Mouse (Mus musculus) midbrain, embryonic 15.5 days (tissue): ENCODE measurements around the gene Spint2. TPM values are rescaled to one million over a fixed set of nuclear protein-coding genes. Genes with fewer than 3 reads are reported as not detected.
"Not testable (repeated sequence)": the region's sequence is repeated elsewhere in the genome, so short reads cannot be mapped to it uniquely, and the experiment has no call there.

Experiments
- ATAC-seq: fragments of 200-750 bp; cut with Nextera tagmentation; replicated peaks from 2 replicates; pipeline ENCODE4 v1.8.0; 2017; ENCODE audit warnings: moderate TSS enrichment
- H3K27ac ChIP-seq: fragments of 300-500 bp; sonication (generic); 2 replicates; pipeline ENCODE4 v1.5.1; 2015; ENCODE audit warnings: mild to moderate bottlenecking, inconsistent platforms
- H3K27me3 ChIP-seq: fragments of 300-500 bp; sonication (generic); replicated peaks from 2 replicates; pipeline ENCODE4 v1.6.1; 2015; ENCODE audit warnings: inconsistent platforms
- H3K36me3 ChIP-seq: fragments of 300-500 bp; sonication (generic); replicated peaks from 2 replicates; pipeline ENCODE4 v1.6.1; 2015; ENCODE audit warnings: inconsistent platforms
- H3K4me1 ChIP-seq: fragments of 300-500 bp; sonication (generic); 2 replicates; pipeline ENCODE4 v1.6.1; 2015; ENCODE audit warnings: inconsistent platforms
- H3K4me2 ChIP-seq: fragments of 300-500 bp; sonication (generic); 2 replicates; pipeline ENCODE4 v1.6.1; 2015; ENCODE audit warnings: inconsistent platforms, mild to moderate bottlenecking, moderate library complexity
- H3K4me3 ChIP-seq: fragments of 300-500 bp; sonication (generic); 2 replicates; pipeline ENCODE4 v1.5.1; 2015; ENCODE audit warnings: mild to moderate bottlenecking, inconsistent platforms
- H3K9ac ChIP-seq: fragments of 300-500 bp; sonication (generic); 2 replicates; pipeline ENCODE4 v1.6.1; 2015; ENCODE audit warnings: mild to moderate bottlenecking, inconsistent platforms
- H3K9me3 ChIP-seq: fragments of 300-500 bp; sonication (generic); 2 replicates; pipeline ENCODE4 v1.6.1; 2016; ENCODE audit warnings: inconsistent platforms
- WGBS: fragments of 180-500 bp; shearing (Covaris S2); methylation state at CpG from one replicate; pipeline ENCODE4 v1.1.7; 2015; ENCODE audit warnings: mixed read lengths; 5-methylcytosine and 5-hydroxymethylcytosine counted together
- polyA plus RNA-seq: library from polyadenylated mRNA; unstranded; fragments of >200 nt; fragmentation: Nextera tagmentation; extraction: Ambion mirVana; gene quantifications from 2 replicates; pipeline ENCODE4 v1.2.1, GENCODE M21; 2015

Spint2 gene
- polyA plus RNA-seq, 1 experiment from 2014 or later: 77.3 TPM

- H3K4me3 ChIP-seq: no peak overlapping the region
- H3K4me2 ChIP-seq: peak overlapping the region; percentile 45
- H3K27ac ChIP-seq: no peak overlapping the region
- no peak overlapping the region; the same call in 1 of the 2 replicates for H3K9ac ChIP-seq
- peaks cover 11% of the 10 kb centered on the region; the same call in 1 of the 2 replicates for H3K27me3 ChIP-seq
- H3K36me3 ChIP-seq: no peaks in the 10 kb centered on the region
- ATAC-seq: peak; percentile 49
- no peaks in the 10 kb centered on the region for H3K9me3 ChIP-seq
- 69% methylated on average over 13 of the region's 13 CpGs for WGBS
- H3K4me1 ChIP-seq: peaks cover 12% of the 10 kb centered on the region
Observed at GRCm38 (mm10) chr7:29225520-29225919, 56.2 kb downstream of the Spint2 start.

DNA sequence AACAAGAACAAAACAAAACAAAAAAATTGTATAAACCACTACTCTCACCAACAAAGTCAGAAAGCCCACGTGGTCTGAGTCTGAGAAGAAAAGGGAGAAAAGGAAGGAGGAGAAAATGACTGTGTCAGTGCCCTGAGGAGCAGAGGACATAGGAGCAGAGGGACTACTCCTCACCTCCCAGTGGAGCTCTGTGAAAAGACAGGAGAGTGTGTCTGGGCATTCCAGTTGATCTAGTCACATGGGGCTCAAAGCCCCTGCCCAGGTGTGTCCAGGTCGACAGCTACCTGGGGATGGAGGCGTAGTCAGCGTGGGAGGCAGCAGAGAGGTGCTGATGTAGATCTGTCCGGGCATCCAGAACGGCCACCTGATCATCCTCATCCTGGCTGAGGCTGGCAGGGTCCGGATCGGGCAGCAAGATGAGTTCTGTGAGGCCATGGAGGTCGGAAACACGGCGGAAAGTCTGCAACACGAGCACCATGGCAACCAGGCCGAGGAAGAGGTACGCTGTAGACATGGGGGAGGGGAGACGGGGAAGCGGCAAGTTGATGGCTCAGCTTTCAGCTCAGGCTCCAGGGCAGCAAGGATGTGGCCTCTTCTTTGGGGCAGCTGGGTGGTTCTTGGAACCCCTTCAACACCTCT is 56.8 kb downstream of the Spint2 start:
- WGBS: 9% methylated on average over 16 of the region's 16 CpGs
- Histone ChIP-seq H3K27ac (0 out of 2 replicates have a peak overlapping the region, but pooled peaks have one; percentile 51), H3K4me3 (peak overlapping the region; percentile 17), H3K9me3 (no peaks in the 10 kb centered on the region), H3K9ac (peak overlapping the region; percentile 23; the same call in 1 of the 2 replicates), H3K4me2 (peak overlapping the region; percentile 45), H3K4me1 (peaks cover 12% of the 10 kb centered on the region), H3K27me3 (peaks cover 5% of the 10 kb centered on the region; the same call in 1 of the 2 replicates), H3K36me3 (no peaks in the 10 kb centered on the region)
- peak; percentile 78 for ATAC-seq

- H3K27ac ChIP-seq: no peak overlapping the region
- no peak overlapping the region for H3K9ac ChIP-seq
- H3K4me1 ChIP-seq: peaks cover 16% of the 10 kb centered on the region
- WGBS: 44% methylated on average over 15 of the region's 15 CpGs
- peaks cover 7% of the 10 kb centered on the region; the same call in 1 of the 2 replicates for H3K27me3 ChIP-seq
- ATAC-seq: no peak
- H3K4me2 ChIP-seq: no peak overlapping the region
- no peaks in the 10 kb centered on the region for H3K36me3 ChIP-seq
- no peak overlapping the region for H3K4me3 ChIP-seq
- no peaks in the 10 kb centered on the region for H3K9me3 ChIP-seq
Observed at GRCm38 (mm10) chr7:29214846-29215245, 66.9 kb downstream of the Spint2 start.

DNA sequence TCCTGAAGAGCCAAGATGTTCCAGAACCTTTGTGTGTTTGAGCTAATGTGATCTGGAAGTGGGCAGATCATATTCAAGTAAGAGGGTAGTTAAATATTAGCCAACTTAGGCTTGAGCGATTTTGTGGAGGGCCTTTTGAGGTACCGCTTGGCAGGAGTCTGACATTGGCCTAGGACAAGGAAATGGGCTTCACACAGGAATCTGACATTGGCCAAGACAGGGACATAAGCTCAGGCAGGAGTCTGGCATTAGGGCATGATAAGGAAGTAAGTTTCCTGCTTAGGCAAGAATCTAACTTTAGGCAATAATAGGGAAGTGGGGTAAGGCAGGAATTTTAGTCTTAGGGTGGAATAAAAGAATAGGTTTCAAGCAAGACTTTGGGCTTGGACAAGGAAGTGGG is 67.5 kb downstream of the Spint2 start:
- Histone ChIP-seq H3K36me3 (no peaks in the 10 kb centered on the region), H3K4me1 (peaks cover 16% of the 10 kb centered on the region), H3K4me2 (peak overlapping the region; percentile 53), H3K9ac (no peak overlapping the region), H3K4me3 (no peak overlapping the region), H3K27me3 (peaks cover 7% of the 10 kb centered on the region; the same call in 1 of the 2 replicates), H3K9me3 (no peaks in the 10 kb centered on the region), H3K27ac (0 out of 2 replicates have a peak overlapping the region, but pooled peaks have one; percentile 65)
- ATAC-seq: no peak
- WGBS: 58% methylated on average over 2 of the region's 2 CpGs

DNA sequence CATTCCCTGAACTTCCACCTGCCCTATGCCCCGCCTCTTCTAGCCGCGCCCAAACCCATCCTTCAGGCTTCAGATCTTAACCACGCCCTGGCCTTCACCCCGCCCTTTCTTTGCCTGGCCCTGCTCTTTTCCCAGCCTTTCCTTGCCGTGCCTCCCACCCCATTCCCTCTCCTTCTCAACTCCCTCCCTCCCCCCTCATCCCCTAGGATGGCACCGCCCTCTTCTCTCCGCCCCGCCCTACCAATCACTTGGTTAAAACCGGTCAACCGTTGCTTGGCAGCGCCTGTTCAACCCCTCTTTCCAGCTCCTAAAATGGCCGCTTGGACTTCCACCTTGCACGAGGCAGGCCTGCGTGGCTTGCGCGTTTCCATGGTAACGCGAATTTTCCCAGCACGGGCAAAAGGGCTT is 68.0 kb downstream of the Spint2 start, which contains the start of gene Catsperg1:
Catsperg1 (minus strand) TSS at position 361 of the 408 bp plus-strand sequence.
- H3K27ac ChIP-seq: peak within 1 kb of the TSS; percentile 65
- peaks cover 16% of the 10 kb centered on the region for H3K4me1 ChIP-seq
- H3K4me3 ChIP-seq: peak within 1 kb of the TSS; percentile 33
- H3K4me2 ChIP-seq: peak within 1 kb of the TSS; percentile 53
- ATAC-seq: peak; percentile 88
- no peak within 1 kb of the TSS for H3K9ac ChIP-seq
- H3K36me3 ChIP-seq: no peaks in the 10 kb centered on the region
- H3K9me3 ChIP-seq: no peaks in the 10 kb centered on the region
- 2% methylated on average over 20 of the region's 20 CpGs for WGBS
- H3K27me3 ChIP-seq: peaks cover 7% of the 10 kb centered on the region; the same call in 1 of the 2 replicates

- H3K4me1 ChIP-seq: peaks cover 16% of the 10 kb centered on the region
- H3K9me3 ChIP-seq, H3K27me3 ChIP-seq, H3K36me3 ChIP-seq, H3K9ac ChIP-seq: not testable (repeated sequence)
- peak overlapping the region; percentile 33 for H3K4me3 ChIP-seq
- peak overlapping the region; percentile 53 for H3K4me2 ChIP-seq
- WGBS: 17% methylated on average over 40 of the region's 40 CpGs
- H3K27ac ChIP-seq: peak overlapping the region; percentile 65; the same call in 1 of the 2 replicates
- peak; percentile 37; the same call in 1 of the 2 replicates for ATAC-seq
Observed at GRCm38 (mm10) chr7:29212775-29213560, 68.7 kb downstream of the Spint2 start.

- Histone ChIP-seq H3K27ac (no peak overlapping the region), H3K9me3 (no peaks in the 10 kb centered on the region), H3K27me3 (peaks cover 7% of the 10 kb centered on the region; the same call in 1 of the 2 replicates), H3K4me1 (peaks cover 16% of the 10 kb centered on the region), H3K4me3 (no peak overlapping the region), H3K9ac (no peak overlapping the region), H3K4me2 (peak overlapping the region; percentile 53), H3K36me3 (no peaks in the 10 kb centered on the region)
- WGBS: 14% methylated on average over 26 of the region's 26 CpGs
- no peak for ATAC-seq
Observed at GRCm38 (mm10) chr7:29212199-29212765, 69.4 kb downstream of the Spint2 start.

DNA sequence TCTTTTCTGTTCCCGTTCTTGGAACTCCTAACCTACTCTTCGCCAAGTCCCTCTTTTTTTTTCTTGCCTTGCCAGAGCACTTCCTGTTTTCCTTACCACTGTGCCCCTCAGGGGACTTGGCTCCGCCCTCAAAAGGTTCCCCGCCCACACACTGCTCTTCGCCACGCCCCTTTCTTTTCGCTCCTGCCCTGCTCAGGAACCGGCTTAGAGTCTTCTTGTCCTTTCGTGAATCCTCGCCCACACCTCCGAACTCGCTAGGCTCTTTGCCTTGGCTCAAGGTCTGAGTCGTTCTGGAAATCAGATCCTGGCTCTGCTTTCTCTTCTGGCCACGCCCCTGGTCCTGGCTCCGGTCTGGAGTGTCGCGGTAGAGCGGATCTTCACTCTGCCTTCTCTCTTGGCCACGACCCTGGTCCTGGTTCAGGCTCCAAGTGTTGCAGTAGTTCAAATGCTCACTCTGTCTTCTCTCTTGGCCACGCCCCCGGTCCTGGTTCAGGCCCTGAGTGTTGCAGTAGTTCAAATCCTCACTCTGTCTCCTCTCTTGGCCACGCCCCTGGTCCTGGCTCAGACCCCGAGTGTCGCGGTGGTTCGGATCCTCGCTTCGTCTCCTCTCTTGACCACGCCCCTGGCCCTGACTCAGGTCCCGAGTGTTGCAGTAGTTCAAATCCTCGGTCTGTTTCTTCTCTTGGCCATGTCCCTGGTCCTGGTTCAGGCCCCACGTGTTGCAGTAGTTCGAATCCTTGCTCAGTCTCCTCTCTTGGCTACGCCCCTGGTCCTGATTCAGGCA is 70.1 kb downstream of the Spint2 start:
- peak overlapping the region; percentile 33 for H3K4me3 ChIP-seq
- peaks cover 16% of the 10 kb centered on the region for H3K4me1 ChIP-seq
- ATAC-seq: peak; percentile 31; the same call in 1 of the 2 replicates
- no peaks in the 10 kb centered on the region for H3K36me3 ChIP-seq
- H3K27ac ChIP-seq: no peak overlapping the region
- 5% methylated on average over 34 of the region's 34 CpGs for WGBS
- no peaks in the 10 kb centered on the region for H3K9me3 ChIP-seq
- peaks cover 7% of the 10 kb centered on the region; the same call in 1 of the 2 replicates for H3K27me3 ChIP-seq
- peak overlapping the region; percentile 10; the same call in 1 of the 2 replicates for H3K9ac ChIP-seq
- H3K4me2 ChIP-seq: peak overlapping the region; percentile 46

GRCm38 (mm10) chr7:29211013-29211412 is 70.7 kb downstream of the Spint2 start:
- H3K9me3 ChIP-seq, H3K27ac ChIP-seq, H3K27me3 ChIP-seq, ATAC-seq, H3K36me3 ChIP-seq, H3K9ac ChIP-seq: not testable (repeated sequence)
- 27% methylated on average over 15 of the region's 15 CpGs for WGBS
- Histone ChIP-seq H3K4me1 (peaks cover 16% of the 10 kb centered on the region), H3K4me2 (peak overlapping the region; percentile 46), H3K4me3 (peak overlapping the region; percentile 33)
